Mouse (Mus musculus) bone marrow, adult 2 months (tissue): Measurements from ENCODE around the gene Kpnb1. TPM values are rescaled to one million over a fixed set of nuclear protein-coding genes. Genes with fewer than 3 reads are reported as not detected.

ENCODE experiments used
- H3K27ac ChIP-seq: fragments of 200-500 bp; 2 replicates; pipeline ENCODE4 v1.5.1; 2012; ENCODE audit warnings: low read depth, mild to moderate bottlenecking, control low read depth, inconsistent platforms, low read length; ENCODE audit not compliant: control insufficient read depth, poor library complexity, insufficient read depth
- H3K4me1 ChIP-seq: fragments of 200-500 bp; 2 replicates; pipeline ENCODE4 v1.6.1; 2011; ENCODE audit warnings: low read length; ENCODE audit not compliant: control insufficient read depth, insufficient read depth
- H3K4me3 ChIP-seq: fragments of 200-500 bp; replicated peaks from 2 replicates; pipeline ENCODE3; 2011; ENCODE audit warnings: mild to moderate bottlenecking, low read depth, low read length, control low read depth; ENCODE audit not compliant: control insufficient read depth
- CTCF ChIP-seq: fragments of 200-500 bp; IDR thresholded peaks from 2 replicates; pipeline ENCODE4 v1.5.1; 2011; ENCODE audit warnings: low read length, control low read depth; ENCODE audit not compliant: control insufficient read depth, insufficient read depth
- POLR2A ChIP-seq: fragments of 200-500 bp; IDR thresholded peaks from 2 replicates; pipeline ENCODE4 v1.6.1; 2011; ENCODE audit warnings: low read depth, mild to moderate bottlenecking, control low read depth, low read length, borderline replicate concordance; ENCODE audit not compliant: control insufficient read depth
- WGBS: fragments of 180-500 bp; shearing (Covaris S2); methylation state at CpG from one replicate; pipeline ENCODE4 v1.1.7; 2018; 5-methylcytosine and 5-hydroxymethylcytosine counted together
- polyA plus RNA-seq: library from polyadenylated mRNA; stranded (reverse); fragments of >200 nt; gene quantifications from 2 replicates; pipeline ENCODE4 v1.2.4, GENCODE M21; 2011; ENCODE audit warnings: low replicate concordance; ENCODE audit not compliant: missing spikeins, insufficient read depth, insufficient read length

Gene Kpnb1
- polyA plus RNA-seq, 1 experiment: 67.4 TPM

- TF ChIP-seq CTCF (no peak), POLR2A (no peak)
- peaks cover 3% of the 10 kb centered on the region for H3K4me1 ChIP-seq
- no peak overlapping the region for H3K4me3 ChIP-seq
- 33% methylated on average over 9 of the region's 9 CpGs for WGBS
- peak overlapping the region; percentile 80 for H3K27ac ChIP-seq
These were observed 44.3 kb downstream of the Kpnb1 start for GRCm38 (mm10) chr11:97143196-97143900.

DNA sequence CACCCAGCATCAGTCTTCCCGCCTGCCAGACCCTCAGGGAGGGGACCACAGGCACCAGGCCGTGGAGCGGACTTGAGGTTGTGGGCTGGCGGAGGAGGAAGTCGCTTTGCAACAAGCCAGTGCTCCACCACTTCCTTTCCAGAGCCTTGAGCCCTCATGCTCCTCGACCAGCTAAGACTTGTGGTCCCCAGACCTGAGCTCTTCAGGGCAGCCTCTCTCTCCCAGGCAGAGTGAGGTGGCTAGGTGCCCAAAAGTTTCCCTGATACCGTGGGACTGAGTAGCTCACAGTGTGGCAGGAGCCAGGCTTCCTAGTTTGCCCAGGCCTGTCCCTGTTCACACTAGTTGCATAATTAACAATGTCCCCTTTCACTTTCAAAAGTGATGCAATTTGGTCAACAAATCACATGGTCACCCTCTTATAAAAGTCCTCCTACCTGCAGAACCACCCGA is 45.5 kb downstream of the Kpnb1 start:
- peaks cover 3% of the 10 kb centered on the region for H3K4me1 ChIP-seq
- 0 out of 2 replicates have a peak, but pooled peaks have one; percentile 6 for TF ChIP-seq CTCF
- peak; percentile 68; the same call in 1 of the 2 replicates for TF ChIP-seq POLR2A
- H3K4me3 ChIP-seq: peak overlapping the region; percentile 11
- 3% methylated on average over 8 of the region's 8 CpGs for WGBS
- H3K27ac ChIP-seq: peak overlapping the region; percentile 97

- H3K4me1 ChIP-seq: peaks cover 3% of the 10 kb centered on the region
- H3K4me3 ChIP-seq: no peak overlapping the region
- WGBS: 57% methylated on average over 4 of the region's 4 CpGs
- TF ChIP-seq POLR2A: no peak
- no peak for TF ChIP-seq CTCF
- H3K27ac ChIP-seq: peak overlapping the region; percentile 97
These were observed 46.9 kb downstream of the Kpnb1 start for GRCm38 (mm10) chr11:97140811-97141210.

DNA sequence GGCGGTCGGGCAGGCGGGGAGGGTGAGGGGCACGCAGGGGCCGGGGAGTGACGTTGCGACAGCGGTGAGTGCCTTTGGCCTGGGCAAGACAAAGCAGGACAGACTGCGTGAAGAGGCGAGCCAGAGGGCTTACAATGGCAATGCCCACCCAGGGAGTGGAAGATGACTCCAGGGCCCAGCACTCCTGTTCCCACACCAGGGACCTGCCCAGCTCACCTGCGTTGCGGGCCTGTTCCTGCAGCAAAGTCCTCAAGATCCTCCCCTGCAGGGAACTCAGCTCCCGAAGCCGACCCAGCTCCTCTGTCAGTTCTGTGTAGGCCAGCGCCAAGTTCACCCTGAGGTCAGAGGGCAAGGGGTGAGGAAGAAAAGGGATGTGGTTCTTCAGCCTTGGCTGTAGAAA is 48.4 kb downstream of the Kpnb1 start:
- no peak overlapping the region for H3K4me3 ChIP-seq
- TF ChIP-seq CTCF (no peak), POLR2A (no peak)
- no peak overlapping the region for H3K27ac ChIP-seq
- H3K4me1 ChIP-seq: peaks cover 3% of the 10 kb centered on the region
- 95% methylated on average over 15 of the region's 15 CpGs for WGBS

DNA sequence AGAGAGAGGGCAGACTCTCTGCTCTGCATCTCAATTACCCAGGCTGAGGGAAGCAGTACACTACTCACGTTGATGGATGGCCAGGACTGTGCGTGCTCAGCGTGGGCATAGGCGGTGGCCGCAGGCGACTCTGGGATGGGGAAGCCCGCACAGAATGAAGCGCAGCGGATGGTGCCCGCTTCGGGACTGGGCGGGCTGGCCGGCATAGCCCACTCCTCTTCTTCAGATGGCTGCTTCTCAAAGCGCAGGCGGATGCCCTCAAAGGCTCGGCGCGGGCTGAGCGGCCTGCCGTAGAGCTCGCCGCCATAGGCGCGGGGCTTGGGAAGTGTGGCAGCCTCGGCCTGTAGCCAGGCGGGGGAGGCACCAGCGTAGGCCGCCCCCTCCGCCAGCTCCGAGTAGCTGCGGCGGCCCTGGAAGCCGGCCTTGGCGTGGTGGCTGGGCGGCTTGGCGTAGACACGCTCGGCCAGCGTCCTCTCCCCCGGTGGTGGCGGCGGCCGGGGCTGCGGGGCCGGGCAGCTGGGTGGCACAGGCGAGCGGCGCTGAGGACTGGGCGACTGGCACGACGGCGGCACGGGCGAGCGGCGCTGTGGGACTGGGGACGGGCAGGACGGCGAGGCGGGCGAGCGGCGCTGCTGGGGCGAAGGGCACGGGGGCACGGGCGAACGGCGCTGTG is 49.0 kb downstream of the Kpnb1 start:
- Histone ChIP-seq H3K4me3 (no peak overlapping the region), H3K27ac (no peak overlapping the region), H3K4me1 (peaks cover 3% of the 10 kb centered on the region)
- TF ChIP-seq CTCF (no peak), POLR2A (no peak)
- 96% methylated on average over 69 of the region's 69 CpGs for WGBS

- no peak overlapping the region for H3K4me3 ChIP-seq
- 55% methylated on average over 5 of the region's 5 CpGs for WGBS
- no peak overlapping the region for H3K27ac ChIP-seq
- no peak for TF ChIP-seq POLR2A
- TF ChIP-seq CTCF: no peak
- no peaks in the 10 kb centered on the region for H3K4me1 ChIP-seq
These were observed 54.4 kb downstream of the Kpnb1 start for GRCm38 (mm10) chr11:97133270-97133669.

DNA sequence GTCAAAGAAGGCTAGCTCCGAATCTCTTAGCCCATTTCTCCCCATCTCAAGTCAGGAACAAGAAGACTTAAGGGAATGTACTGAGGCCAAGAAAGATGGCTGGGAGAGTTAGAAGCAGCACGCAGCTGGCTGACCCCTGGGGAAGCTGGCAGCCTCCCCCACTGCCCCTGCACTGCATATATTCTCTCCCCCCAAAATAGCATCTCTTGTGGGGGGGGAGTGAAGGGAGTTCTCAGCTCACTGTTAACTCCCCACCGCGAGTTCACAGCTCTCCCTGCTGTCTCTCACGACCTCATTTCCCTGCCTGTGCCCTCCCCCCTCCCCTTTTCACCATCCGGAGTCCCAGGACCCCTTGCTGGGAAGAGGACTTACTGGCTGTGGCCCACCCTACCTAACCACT is 55.5 kb downstream of the Kpnb1 start:
- Histone ChIP-seq H3K4me1 (no peaks in the 10 kb centered on the region), H3K4me3 (no peak overlapping the region), H3K27ac (no peak overlapping the region)
- TF ChIP-seq CTCF (no peak), POLR2A (no peak)
- WGBS: 58% methylated on average over 6 of the region's 6 CpGs

DNA sequence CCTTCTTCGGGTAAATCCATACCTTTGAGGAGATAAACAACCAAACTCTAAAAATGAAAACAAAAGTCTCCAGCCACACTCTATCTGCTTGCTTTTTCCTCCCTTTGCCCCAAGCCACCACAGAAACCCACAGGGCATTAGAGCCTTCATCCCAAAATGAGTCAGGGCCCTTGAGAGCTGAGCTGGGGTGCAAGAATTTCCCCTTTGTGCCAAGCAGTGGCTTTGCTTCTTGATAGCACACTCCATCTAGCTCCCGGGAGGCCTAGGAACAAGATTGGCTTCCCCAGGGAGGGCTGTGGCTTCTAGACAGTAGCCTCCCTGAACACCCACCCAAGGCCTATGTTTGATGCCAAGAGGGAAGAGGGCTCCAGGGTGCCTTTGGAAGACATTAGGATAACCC is 56.0 kb downstream of the Kpnb1 start:
- H3K4me3 ChIP-seq: no peak overlapping the region
- H3K27ac ChIP-seq: no peak overlapping the region
- no peak for TF ChIP-seq POLR2A
- no peak for TF ChIP-seq CTCF
- H3K4me1 ChIP-seq: no peaks in the 10 kb centered on the region
- WGBS: 62% methylated on average over 2 of the region's 2 CpGs

- no peak for TF ChIP-seq CTCF
- TF ChIP-seq POLR2A: no peak
- 59% methylated on average over 7 of the region's 7 CpGs for WGBS
- Histone ChIP-seq H3K4me3 (no peak overlapping the region), H3K4me1 (no peaks in the 10 kb centered on the region), H3K27ac (no peak overlapping the region)
These were observed 57.4 kb downstream of the Kpnb1 start for GRCm38 (mm10) chr11:97130318-97130717.

GRCm38 (mm10) chr11:97128956-97129355 is 58.7 kb downstream of the Kpnb1 start:
- TF ChIP-seq CTCF: no peak
- no peak for TF ChIP-seq POLR2A
- Histone ChIP-seq H3K4me3 (no peak overlapping the region), H3K4me1 (no peaks in the 10 kb centered on the region), H3K27ac (no peak overlapping the region)
- WGBS: 13% methylated on average over 3 of the region's 3 CpGs
